Mouse (Mus musculus): ENCODE measurements at regions not wholly inside any gene's neighbourhood (a gene's known extent, or its start where the extent isn't known, plus 50 kb on each side); places are given as distances from the start of the nearest gene placed in this dataset.
"Not testable (repeated sequence)": the region's sequence is repeated elsewhere in the genome, so short reads cannot be mapped to it uniquely, and the experiment has no call there.

DNA sequence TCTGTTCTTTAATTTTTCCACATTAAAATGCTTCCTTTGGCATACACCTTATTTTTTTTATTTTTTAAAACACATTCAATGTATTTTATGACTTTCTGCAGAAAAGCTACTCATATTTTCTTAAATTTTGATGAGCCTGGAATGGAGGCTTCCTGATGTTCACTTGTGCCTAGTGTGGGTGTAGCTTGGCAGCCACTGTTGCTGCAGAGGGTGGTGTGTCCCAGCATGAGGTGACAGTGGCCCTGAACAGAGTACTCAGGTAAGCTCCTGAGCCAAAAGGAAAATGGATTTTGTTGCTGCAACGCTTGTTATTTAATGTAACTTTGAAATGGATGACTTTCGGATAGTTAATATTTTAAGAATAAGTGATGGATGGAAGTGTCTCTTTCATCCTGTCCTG lies 170.6 kb downstream of the Eipr1 start:
- DNase-seq (ENCODE audit: low read depth), result no peak

DNA sequence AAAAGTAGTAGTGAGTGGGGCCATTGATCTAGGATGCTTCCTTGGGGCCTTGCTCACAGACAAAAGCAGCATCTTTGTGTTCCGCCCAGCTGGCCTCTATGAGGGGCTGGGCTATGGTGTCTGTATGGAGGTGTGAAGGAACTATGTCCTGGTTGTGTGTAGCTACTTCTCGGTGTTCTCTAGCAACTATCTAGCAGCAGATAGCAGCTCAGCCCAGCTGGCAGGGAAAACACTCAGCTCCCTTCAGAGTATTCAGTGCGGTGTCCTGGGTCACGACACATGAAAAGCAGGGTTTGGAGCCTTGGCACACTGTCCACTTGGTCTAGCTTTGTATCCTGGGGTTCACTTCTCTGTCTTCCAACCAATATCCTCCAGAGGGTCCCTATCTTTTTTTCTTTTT lies 173.6 kb downstream of the Eipr1 start:
- no peak for DNase-seq (ENCODE audit: low read depth)

DNA sequence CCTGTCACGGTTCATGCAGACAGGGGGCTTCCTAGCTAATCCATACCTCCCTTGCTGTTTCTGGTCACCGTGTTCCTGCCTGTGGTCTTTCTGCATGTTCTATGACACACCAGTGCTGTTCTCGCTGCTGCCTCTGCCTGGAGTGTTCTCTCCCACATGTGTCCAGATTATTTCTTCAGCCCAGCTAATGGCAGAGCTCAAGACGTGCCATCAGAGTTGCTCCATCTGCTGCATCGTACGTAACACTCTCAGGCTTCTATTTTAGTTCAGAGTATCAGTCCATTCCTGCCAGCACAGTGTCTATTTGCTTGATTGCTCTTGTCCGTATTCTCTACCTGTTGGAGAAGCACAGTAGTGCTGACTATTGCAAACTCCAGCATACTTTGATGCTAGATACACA lies 188.3 kb downstream of the Eipr1 start:
- DNase-seq (ENCODE audit: low read depth), result no peak

DNA sequence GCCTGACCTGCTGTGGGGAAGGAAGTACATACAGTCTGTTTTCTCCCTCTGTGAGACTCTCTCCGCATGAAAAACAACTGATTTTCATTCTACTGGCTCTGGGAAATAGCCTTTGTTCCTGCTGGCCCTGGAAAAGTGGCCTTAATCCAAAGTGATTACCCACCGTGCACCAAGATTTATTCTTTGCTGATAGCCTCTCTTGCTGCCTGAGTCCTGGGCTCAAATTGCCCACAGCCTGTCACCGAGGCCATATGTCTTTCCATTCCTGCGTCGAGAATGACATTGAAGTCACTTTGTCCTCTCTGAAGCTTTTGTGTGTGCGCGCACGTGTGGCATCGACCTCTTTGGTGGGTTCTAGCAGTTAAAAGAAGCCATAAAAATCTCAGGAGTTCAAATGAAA lies 197.3 kb downstream of the Eipr1 start:
- DNase-seq (ENCODE audit: low read depth), result no peak

DNA sequence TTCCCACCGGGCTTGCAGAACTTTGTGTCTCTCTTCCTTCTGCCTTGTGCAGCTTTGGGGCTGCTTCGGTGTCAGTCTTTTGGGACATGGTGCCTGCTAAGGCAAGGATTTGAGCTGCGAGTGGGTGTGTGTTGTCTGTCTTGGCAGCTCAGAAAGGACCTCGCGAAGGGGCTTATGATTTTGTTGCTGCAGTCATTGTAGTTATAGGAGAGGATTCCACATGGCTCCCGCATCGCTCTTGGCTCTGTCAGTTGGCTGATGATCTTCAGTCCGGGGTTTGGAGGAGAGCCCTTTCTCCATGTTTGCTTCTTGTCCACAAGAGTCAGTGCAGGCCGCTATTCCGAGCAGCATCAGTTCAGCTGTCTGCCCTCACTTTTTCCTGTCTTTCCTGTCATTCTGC lies 197.7 kb downstream of the Eipr1 start:
- no peak for DNase-seq (ENCODE audit: low read depth)

DNA sequence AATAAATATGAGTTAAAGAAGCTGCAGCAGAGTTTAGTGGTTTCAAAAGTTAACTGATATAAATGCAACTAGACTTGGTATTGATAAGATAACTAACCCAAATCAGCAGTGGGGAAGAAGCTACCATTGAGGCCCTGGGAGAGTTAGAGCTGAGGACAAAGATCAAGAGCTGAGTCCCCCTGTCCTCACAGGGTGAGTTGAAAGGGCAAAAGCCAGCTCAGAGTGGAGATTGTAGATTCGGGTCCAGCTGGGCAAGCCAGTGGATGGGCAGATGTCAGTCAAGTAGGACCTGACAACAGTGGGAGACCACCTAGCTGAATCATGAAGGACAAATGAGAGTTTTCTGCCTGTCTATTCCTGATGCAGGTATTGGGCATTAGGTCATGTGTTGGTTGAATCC lies 205.6 kb downstream of the Eipr1 start:
- no peak for DNase-seq (ENCODE audit: low read depth)

DNA sequence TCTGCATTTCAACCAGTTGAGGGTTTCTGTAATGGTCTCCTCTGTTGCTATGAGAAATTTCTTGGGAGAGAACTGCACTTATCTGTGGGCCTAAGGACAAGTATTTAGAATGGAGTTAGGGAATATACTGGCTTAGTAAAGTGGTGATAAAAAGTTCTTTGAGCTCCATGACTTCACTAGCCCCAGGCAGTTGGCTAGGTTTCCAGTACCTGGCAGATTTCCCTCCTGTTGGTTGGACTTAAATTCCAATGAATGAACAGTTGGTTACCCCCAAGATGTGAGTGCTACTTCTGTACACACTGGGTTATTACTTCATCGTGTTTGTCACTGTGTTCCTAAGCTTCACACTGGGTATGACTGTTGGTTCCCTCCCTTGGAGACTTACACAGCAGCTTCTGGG lies 207.1 kb downstream of the Eipr1 start:
- no peak for DNase-seq (ENCODE audit: low read depth)

DNA sequence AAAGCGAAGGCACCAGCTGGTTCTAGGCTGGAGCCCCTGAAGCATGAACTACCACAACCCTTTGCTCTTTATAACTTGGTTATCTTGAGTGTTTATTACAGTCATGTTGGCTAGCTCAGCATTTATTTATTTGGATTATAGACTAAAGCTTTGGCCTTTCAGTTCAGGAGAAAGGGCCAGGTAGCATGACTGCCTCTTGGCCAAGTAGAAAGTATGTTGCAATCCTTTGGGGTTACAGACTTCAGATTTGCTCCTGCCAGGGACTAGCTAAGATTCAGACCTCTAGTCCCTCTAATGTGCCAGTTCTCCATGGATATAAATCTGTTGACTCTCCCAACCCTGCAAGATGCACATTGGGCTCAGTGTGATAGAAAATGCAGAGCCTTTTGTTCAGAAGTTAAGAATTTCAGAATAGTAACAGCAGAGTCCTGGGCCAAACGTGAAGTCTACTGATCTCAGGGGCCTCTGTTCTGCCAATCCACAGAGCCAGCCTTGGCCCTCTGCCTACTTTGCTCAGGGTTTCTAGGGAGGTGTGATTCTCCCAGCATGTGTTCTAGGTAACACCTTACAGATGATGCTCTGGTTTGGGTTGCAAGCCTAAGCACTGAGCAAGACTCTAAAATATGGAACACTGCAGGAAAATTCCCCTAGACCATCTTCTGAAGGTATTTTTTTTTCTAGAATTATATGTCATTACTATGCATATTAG lies 218.2 kb downstream of the Eipr1 start:
- no peak for DNase-seq (ENCODE audit: low read depth)

DNA sequence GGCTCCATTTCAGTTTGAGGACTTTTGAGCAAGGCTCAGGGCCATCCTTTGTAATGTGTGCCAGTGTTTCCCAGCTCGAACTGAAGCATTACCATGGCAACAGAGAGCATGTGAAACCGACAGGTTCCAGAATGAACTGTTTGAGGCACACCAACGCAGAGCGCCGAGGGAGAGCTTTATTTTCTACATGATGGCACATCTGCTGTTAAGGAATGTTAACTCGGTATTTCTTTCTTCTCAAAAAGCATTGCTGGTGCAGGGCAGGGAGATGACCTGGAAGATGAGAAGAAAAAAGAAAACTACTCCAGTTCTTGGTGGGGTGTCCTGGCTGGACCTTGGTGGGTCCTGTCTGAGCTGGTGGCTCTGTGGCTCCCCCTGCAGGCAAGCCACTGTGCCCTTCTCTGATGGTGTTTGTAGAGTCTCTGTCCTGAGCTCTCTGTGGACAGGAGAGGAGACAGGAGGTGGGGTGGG lies 223.0 kb downstream of the Eipr1 start:
- no peak for DNase-seq (ENCODE audit: low read depth)

DNA sequence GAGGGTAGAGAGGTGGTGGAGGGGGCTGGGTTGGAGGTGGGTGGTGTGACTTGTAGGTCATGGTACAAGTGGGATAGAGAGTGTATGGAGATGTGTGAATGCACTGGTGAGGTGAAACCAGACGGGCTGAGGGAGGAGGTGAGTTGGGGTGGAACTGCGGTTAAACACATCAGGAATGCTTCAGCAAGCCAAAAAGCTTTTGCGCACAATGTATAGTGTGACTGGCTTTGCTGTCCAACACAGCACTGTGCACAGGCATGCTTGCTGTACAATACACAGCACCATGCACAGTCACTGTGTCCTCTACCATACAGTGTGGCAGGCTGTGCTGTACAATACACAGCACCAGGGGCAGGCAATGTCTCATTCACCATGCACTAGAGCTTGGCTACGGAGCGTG lies 223.6 kb downstream of the Eipr1 start:
- DNase-seq (ENCODE audit: low read depth), result no peak

DNA sequence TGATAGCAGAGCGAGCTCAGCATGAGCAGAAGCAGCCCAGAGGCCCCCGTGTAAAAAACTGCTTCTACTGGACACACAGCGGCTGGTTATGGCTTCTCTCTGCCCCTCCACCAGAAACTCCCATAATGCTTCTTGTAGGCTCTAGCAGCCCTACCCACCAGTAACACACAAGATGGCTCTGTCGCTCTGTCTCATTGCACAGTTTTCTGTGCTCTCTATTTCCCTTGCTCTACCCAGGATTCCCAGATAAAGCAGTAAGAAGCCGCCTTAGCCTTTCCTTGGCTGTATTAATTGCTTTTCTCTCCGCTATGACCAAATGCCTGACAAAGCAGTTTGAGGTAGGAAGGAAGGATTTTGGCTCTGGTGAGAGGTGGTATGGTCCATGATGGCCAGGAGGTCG lies 228.1 kb downstream of the Eipr1 start:
- DNase-seq (ENCODE audit: low read depth), result no peak

DNA sequence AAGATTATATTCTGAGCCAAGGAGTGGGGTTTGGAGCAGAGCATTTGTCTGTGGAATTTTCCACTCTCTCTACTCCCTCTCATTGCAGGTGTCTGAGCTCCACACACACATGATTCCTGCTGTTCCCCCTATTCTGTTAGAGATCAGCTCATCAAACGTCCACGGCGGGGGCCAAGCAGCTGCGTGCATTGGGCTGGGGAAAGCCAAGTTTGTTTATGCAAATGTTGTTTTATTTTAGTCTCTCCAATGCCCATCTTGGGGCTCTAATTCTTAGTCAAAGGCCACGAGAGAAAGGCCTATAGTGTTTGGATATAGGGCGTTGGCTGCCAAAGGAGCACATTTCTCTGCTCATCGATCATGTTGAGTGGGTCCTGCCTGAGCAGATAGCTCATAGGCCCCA lies 234.6 kb downstream of the Eipr1 start:
- no peak for DNase-seq (ENCODE audit: low read depth)

DNA sequence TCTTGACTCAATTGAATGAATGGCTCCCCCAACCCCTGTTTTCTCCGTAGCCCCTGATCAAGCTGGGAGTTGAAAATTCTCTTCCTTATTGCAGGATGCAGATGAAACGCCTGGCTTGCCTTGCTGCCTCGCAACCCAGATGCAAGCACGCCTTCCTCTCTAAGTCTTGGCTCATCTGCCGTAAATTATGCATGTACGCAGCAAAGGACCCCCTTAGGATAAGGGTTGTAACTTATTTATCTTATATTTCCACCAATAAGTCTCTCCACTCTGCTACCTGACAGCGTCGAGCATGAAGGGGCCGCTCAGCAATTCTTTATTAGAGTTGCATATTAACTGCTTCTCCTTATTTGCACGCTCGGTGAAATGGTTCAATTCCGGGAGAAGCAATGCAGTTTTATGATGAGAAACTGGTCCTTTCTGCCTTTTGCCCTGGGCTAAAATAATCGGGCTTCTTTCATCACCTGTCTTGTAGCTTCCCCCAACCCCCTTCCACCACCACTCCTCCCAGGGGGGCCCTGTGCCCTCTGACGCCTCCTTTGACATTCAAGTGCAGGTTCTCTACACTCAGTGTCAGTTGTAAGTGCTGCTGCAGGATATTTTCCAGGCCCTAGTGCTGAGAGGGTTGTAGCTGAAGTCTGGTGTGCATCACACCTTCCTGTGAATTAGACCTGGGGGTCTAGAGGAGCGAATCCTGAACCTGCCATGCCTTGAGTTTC lies 246.0 kb downstream of the Eipr1 start:
- DNase-seq (ENCODE audit: low read depth), result no peak

DNA sequence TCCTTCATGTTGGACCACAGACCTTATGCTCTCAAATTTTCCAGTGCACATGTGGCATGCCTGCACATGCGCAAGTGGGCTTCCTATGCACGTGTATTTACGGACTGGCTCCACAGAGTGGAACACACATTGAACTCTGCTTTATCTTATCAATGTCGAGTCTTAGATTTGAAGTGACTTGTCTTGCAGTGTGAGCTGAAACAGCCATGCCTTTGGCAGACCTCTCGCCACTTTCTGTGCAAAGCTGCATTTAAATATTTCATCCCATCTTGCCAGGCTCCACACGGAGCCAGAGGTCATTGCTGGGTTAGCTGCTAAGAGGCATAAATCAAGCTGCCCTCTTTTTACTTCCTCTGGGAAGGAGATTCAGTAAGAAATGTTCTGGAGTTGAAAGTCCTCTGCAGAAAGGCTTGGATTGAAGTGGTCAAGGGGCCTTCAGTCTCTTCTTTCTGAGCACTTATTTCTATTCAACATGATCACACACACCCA lies 248.4 kb downstream of the Eipr1 start:
- DNase-seq (ENCODE audit: low read depth), result no peak

DNA sequence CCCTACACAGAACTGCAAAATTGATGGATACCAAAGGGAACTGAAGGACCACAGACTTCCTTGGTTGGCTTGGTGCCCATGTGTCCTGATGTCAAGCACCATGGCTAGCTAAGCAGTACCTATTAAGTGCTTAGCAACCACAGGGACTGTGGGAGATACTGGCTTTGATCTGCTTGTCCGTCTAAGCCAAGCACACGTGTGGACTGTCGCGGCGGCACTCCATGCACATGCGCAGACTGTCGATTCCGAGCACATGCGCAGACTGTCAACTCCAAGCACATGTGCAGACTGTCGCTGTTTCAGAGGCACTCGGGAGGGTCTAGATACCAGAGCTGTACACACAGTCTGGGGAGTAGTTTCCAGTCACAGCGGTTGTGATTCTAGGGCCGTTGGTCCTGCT lies 252.9 kb downstream of the Eipr1 start:
- DNase-seq (ENCODE audit: low read depth), result no peak

DNA sequence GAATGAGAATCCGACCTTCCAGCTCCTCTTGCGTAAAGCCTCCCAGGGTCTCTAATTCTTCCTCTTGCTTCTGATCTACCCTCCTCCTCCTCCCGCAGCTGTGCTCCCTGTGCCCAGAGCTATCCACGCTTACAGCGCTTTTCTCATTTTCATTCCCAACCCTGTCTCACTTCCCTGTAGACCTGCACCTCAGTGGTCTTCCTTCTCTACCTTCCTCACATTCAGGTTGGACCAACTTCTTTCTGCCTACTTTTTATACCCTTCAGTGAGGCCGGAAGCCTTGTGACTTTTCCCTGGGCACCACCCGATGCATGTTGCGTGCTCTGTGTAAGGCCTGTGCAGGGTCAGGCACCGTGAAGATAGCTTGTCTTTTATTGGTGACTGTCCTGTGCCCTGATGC lies 263.0 kb downstream of the Eipr1 start:
- no peak for DNase-seq (ENCODE audit: low read depth)

DNA sequence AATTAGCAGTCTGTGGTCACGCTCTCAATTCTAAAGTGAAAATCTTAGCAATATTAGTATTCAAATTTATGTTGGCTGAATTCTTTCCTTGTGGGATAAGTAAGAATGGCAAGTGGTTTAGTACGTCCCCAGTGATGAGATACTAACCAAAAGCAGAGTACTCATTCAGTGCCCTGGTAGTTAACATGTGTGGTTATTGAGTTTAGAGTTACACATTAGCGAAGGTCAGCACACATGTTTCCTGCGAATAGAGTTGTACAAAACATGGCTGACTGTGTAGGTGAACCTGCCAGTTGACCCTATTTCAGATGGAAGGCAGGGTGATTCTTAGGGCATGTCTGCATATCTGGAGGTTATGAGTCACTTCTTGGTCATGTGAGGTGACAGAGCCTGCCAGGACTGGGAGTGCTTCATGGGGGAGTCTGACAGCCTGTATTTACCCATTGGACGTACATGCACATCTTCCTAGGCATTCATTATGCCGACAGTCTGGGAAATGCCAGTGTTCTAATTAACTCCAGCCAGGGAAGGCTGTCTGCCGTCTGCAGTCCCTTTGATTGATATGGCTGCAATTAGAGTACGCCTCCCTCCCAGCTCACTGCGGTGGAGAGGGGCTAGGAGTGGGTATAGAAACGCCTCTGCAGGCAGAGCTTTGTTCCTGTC lies 263.7 kb downstream of the Eipr1 start:
- DNase-seq (ENCODE audit: low read depth), result no peak

DNA sequence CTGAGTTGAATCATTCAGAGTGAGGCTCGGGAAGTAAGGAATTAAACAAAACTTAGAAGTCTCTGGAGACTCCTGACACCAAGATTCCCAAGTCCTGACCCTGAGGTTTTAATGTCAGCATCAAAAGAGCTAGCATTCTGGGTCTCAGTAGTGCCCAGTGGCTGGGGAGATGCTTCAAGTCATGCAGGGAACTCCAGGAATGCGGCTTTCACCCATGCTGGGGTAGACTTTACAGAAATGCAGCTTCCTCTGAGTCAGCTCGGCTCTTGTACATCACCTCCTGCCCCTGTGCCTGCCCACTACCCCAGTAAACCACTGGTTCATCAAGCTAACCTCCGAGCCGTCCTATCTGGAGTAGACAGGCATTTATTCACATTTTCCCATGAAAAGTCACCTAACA lies 269.5 kb downstream of the Eipr1 start:
- DNase-seq (ENCODE audit: low read depth), result no peak

DNA sequence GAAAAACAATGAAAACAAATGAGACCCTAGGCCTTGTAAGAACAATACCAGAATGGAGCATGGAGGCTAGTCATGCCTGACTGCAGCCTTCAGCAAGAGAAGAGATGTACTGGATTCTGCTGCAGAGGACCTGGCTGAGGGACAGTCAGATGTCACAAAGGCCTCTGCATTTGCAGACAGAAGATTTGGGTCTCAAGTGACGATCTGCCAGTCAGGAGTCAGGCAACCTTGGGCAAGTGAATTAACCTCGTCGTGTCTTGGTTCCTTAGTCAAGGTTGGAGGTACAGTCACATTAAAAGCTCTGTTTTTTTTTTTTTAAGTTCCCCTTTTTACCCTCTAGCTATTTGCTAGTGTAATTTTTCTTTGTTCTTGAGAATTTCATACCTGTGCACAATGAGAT lies 276.6 kb downstream of the Eipr1 start:
- DNase-seq (ENCODE audit: low read depth), result no peak

DNA sequence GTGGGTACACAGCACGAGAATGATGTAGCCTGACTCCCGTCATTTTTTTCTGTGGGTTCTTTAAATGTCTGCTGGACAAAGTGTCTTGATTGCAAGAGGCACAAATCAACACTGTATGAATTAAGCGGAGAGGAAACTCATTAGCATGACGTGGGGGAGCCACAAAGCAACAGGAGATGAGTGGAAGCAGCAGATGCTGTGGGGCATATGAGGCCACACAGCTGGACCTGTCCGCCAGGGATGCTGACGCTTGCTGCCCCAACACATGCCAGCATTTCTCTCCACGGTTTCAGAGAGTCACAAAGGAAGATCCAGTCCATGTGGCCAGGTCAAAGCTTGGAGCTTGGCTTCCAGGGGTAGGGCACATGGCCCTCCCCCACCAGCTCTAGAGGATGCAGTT lies 277.9 kb downstream of the Eipr1 start:
- no peak for DNase-seq (ENCODE audit: low read depth)

DNA sequence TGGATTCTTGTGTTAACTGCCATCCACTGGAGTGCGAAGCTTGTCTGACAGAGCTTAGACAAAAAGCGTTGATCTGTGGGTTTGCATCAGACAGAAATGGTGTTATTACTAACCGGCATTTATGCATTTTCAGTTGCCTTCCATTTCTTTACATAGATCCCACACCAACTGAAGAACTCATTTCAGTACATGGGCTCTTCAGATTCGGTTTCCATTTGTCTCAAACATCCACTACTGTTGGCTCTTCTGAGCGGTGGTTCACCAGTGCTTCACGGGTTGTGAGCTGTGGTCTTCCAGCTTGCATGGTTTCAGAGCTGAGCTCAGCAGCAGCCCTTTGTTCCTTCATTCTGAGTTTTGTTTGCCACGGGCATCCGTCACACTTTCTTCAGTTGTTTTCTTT lies 294.4 kb downstream of the Eipr1 start:
- no peak for DNase-seq (ENCODE audit: low read depth)

DNA sequence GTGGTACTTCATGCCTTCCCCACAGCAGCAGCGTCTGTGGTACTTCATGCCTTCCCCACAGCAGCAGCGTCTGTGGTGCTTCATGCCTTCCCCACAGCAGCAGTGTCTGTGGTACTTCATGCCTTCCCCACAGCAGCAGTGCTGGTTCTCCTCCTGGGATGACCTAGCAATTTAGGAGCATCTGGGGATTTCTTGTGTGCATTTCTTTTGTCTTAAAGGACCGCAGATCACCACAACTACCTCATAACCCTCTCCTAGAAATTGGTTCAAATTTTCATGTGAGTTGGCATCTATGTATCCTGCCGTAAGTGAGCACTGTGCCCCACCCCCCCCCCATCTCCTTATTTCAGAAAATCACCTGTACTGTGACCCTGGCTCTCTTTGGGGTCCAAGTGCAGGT lies 297.0 kb downstream of the Eipr1 start:
- not testable (repeated sequence) for DNase-seq (ENCODE audit: low read depth)

DNA sequence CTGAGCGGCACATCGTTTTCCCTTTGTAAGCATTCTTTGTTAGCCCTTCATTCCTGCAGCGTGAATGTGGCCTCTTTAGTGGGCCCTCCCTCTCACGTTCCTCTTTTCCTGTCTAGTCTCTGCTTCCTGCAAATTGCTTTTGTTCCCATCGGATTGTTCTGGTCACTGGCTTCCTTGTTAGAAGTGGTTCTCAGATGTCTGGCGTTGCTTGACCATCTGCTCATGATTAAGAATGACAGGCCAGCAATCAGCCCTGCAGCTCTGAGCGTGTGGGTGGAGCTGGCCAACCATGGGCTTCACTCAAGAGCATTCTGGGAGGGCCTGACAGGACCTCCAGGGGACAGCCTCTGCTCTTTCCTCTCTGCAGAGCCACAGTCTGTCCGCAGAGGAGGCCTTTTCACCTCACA lies 297.5 kb downstream of the Eipr1 start:
- no peak for DNase-seq (ENCODE audit: low read depth)

Data from naive thymus-derived CD4-positive, alpha-beta T cell, adult 2 months (primary cell).